Mouse (Mus musculus) thymus, postnatal 0 days (tissue): ENCODE data around the gene Zfp365. TPM values are rescaled to one million over a fixed set of nuclear protein-coding genes. Genes with fewer than 3 reads are reported as not detected.

Source experiments
- DNase-seq: peaks from one replicate; pipeline ENCODE4 v3.0.0-alpha.2; 2015; ENCODE audit warnings: low spot score
- polyA plus RNA-seq: library from polyadenylated mRNA; unstranded; fragments of >200 nt; fragmentation: Nextera tagmentation; extraction: Ambion mirVana; gene quantifications from 2 replicates; pipeline ENCODE4 v1.2.1, GENCODE M21; 2015

Zfp365 gene
- polyA plus RNA-seq, result 0.90 and 1.0 TPM in 2 replicates

GRCm38 (mm10) chr10:67912337-67912776 is at the start of gene Zfp365:
Gene Zfp365, minus strand, starts transcription at chr10:67912662.
- DNase-seq, result peak; percentile 27

- no peak for DNase-seq
These were observed 47.5 kb upstream of the Zfp365 start for GRCm38 (mm10) chr10:67959982-67960381.

- DNase-seq, result no peak
These were observed 43.5 kb upstream of the Zfp365 start for GRCm38 (mm10) chr10:67955982-67956381.

- no peak for DNase-seq
These were observed 39.2 kb upstream of the Zfp365 start for GRCm38 (mm10) chr10:67951690-67952089.

GRCm38 (mm10) chr10:67950059-67950748 is 37.7 kb upstream of the Zfp365 start:
- DNase-seq, result no peak

DNA sequence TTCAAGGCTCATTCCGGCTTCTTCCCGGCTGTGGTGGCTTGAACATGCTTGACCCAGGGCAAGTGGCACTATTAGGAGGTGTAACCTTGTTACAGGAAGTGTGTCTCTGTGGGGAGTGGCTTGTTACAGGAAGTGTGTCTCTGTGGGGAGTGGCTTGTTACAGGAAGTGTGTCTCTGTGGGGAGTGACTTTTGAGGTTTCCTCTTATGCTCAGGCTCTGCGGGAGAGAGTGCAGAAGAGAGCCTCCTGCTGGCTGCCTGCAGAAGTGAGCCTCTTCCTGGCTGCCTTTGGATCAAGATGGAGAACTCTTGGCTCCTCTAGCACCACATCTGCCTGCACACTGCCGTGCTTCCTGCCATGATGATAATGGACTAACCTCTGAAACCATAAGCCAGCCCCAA is 31.1 kb upstream of the Zfp365 start:
- peak; percentile 27 for DNase-seq

GRCm38 (mm10) chr10:67939546-67939945 is 27.1 kb upstream of the Zfp365 start:
- no peak for DNase-seq

GRCm38 (mm10) chr10:67937775-67938174 is 25.3 kb upstream of the Zfp365 start:
- no peak for DNase-seq

GRCm38 (mm10) chr10:67936944-67937343 is 24.5 kb upstream of the Zfp365 start:
- DNase-seq, result no peak

DNA sequence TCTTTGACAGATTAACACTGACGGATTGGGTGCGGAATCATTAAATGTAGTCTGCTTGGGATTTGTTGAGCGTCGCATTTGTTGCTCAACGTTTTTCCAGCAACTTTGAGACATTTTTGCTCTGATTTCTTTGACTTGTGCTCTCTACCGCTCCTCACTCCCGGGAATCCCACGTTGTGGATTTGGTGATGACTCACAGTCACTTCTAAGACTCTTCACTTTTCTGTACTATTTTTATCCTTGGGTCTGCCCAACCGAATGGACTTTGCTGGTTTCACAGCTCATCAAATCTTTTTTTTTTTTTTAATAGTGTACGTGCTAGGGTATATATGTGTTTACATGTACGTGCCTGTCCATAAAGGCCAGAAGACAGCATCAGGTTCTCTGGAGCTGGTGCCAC is 20.3 kb upstream of the Zfp365 start:
- DNase-seq, result no peak

DNA sequence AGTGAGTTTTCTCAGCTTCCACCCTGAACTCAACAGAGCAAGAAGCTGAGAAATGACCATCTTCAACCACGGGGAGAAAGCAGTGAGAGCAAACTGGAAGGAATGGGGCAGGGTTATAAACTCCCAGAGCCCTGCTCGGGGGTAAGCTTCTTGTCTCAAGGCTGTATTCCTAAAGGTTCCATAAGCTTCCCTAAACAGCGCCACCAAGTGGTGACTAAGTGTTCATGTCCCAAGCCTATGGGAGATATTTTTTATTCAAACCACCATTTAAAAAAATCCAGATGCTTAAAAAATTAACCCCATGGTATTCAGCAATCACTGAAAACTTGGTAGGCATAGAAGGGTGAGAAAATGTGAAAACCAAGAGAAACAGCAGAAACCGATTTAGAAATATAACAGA is 18.9 kb upstream of the Zfp365 start:
- no peak for DNase-seq

DNA sequence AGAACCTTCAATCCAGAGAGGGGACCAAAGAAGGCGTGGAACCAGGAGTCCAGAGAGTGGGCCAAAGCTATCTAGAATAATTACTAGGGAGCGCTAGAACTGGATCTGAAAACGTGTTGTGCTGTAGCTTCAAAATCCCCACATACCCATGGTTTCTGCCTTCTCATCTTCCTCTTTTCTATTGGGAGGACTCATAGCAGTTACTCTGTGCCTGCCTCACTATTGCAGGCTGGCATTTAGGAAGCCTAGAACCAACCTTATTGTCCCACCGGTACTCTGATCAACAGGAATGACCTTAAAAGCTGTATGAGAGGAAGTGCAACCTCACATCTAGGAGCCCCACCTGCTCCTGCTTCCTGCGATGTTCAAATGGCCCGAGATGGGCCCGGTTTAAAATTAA is 16.1 kb upstream of the Zfp365 start:
- DNase-seq, result no peak

DNA sequence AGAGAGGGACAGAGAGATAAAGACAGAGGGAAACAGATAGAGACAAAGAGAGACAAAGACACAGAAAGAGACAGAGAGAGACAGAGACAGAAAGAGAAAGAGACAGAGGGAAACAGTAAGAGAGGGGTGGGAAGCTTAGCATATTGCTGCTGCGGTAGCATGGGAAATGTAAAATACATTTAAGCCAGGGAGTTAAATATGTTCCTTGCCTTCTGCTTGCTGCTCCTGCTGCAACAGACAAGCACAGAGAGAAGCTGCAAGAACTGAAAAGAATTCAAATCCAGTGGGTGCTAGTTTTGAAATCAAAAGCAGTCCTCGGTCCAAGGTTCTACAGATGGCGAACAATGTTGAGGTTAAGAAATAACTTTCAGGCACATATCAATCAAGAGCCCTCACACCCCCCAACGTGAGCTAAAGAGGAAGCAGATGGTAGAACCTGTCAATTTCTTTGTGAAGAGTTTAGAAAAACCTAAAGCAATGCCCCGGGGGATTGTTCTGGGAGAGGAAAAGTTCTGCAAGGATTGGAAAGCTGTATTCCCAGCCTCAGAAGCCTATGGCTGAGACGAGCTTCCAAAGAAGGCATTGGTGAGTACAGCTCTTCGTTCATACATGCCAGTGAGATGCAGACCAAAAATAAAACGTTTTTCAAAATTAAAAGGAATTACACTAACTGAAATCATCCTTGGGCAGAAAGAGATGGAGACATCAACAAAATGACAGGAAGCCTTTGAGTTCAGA is 15.4 kb upstream of the Zfp365 start:
- no peak for DNase-seq

DNA sequence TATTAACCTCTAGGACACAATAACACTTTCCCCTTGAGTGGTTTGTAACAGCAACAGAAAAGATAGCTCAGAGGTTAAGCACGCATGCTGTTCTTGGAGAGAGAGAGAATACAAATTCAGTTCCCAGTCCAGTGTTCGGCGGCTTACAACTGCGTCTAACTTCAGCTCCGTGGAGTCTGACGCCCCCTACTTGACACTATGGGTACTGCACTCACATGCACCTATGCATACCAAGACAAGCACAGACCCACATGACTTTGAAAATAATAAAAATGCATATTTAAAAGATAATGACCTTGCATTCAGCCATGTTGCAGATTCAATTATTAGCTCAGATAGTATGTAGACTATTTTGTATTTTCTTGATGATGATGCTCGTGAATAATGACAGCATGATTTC is 11.6 kb upstream of the Zfp365 start:
- DNase-seq, result peak; percentile 35

GRCm38 (mm10) chr10:67921777-67922176 is 9.3 kb upstream of the Zfp365 start:
- DNase-seq, result no peak

DNA sequence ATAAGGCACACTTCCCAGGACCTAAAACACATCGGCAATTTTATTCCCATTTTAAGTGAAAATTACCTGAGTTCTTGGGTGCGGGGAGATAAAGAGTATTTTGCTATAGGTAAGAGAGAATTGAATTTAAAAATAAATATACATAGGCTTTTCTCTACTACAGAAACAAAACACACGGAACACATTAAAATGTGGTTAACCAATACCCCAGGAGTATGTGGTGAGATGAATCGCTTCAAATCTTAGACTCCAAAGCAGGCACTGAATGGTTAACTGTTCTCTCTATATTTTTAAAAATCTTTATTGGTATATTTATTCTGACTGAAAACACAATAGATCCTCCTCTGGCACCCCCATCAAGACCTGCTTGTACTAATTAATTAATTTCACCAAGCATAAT is 7.2 kb upstream of the Zfp365 start:
- no peak for DNase-seq

DNA sequence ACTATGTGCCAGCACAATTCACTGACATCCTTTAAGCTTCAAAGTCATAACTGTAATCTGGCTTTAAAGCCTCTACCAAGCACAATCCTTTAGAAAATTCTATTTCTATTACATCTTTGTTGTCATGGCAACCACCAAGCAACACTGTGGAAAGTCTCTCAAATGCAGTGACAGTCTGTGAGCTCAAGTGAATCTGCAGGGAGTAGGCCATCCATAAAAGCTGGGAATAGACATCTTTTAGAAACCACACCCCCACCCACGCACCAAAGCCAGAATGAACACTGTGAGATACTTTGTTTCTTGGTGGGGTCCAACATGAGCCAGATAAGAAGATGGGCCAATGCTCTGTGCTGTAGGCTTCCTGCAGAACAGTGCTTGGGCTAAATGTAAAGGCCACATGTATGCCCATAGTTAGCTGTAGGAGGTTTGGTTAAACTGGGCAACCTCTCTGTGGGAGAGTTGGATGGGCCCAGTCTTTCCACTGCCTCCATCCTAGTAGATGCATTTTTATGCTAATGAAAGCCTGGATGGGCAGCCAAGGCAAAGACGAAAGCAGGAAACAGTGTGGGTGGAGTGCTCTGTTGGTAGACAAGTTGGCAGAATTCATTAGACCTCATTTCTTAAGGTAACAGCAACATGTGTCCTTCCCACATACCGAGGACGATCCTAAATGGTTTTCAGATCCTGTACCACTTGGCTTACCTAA is 5.9 kb upstream of the Zfp365 start:
- no peak for DNase-seq

- no peak for DNase-seq
These were observed 4.9 kb upstream of the Zfp365 start for GRCm38 (mm10) chr10:67917356-67917755.

DNA sequence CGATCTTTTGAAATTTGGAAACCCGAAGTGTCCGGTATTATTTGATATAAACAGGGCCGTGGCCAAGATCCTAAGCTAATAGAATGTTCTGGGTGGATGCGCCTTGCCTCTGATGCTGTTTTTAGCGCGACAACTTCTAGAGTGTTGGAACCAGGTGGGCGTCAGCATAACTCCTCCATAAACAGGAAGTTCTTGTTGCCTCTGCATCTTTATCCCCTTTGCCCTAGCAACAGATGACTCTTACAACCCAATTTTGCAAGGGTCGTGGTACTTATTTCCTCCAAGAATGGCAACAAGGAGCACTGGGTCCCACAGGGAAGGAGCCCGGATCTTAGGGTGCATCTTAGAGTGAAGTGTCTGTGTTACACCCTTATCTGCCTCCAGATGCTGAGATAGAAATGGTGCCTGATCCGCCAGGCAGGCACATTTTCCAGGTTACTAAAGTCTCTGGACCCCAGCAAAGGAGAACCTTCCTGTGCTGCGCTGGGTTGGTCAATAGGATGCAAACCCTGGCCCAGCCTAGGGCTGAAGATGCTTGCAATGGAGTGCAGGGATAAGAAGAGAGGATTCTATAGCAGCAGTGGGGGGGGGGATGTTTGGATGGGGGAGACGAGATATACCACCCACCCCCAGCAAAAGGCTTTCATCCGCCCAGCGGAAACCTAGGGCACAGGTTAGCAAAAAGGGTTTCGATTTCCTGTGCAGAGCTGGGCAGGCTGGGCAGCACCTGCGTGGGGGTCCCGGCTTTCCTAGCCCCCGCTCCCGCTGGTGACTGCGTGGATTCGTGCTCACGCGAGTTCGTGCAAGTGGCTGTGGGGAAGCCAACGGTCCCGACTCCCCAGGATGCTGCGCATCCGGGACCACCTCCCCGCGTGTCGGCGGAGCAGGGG is 770 bp downstream of the Zfp365 start:
- DNase-seq, result peak; percentile 74

DNA sequence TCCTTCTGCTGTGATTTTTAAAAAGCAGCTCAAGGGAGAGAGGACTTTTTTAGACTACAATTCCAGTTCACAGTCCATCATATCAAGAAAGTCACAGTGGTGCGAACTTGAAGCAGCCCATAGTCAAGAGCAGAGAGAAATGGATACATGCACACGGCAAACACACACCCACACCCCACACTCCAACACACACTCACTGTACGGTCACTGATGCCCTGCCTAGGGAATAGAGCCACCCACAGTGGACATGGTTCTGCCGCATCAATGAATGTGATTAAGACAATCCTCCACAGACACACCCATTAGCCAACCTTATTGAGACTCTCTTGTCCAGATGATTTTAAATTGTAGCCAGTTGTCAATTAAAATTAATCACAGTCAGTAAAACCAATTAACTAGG is 4.5 kb downstream of the Zfp365 start:
- DNase-seq, result no peak

- no peak for DNase-seq
These were observed 5.5 kb downstream of the Zfp365 start for GRCm38 (mm10) chr10:67906926-67907325.
